Mouse (Mus musculus) splenic B cell, adult 2 months (primary cell): ENCODE measurements at regions not wholly inside any gene's neighbourhood (a gene's known extent, or its start where the extent isn't known, plus 50 kb on each side); places are given as distances from the start of the nearest gene placed in this dataset.
"Not testable (repeated sequence)": the region's sequence is repeated elsewhere in the genome, so short reads cannot be mapped to it uniquely, and the experiment has no call there.

Source experiments
- DNase-seq: peaks from one replicate; pipeline ENCODE4 v3.0.0-alpha.2; 2011; ENCODE audit warnings: low read depth, low spot score
- H3K27me3 ChIP-seq: 2 replicates; pipeline ENCODE4 v1.6.1; 2012; ENCODE audit warnings: mild to moderate bottlenecking, low read length, moderate library complexity, mixed read lengths; ENCODE audit not compliant: control insufficient read depth, poor library complexity, insufficient read depth, severe bottlenecking
- H3K36me3 ChIP-seq: 2 replicates; pipeline ENCODE4 v1.6.1; 2012; ENCODE audit warnings: mild to moderate bottlenecking, low read length, moderate library complexity, mixed read lengths; ENCODE audit not compliant: control insufficient read depth, poor library complexity, insufficient read depth, severe bottlenecking

- no peaks in the 10 kb centered on the region for H3K36me3 ChIP-seq
- H3K27me3 ChIP-seq = no peaks in the 10 kb centered on the region
- no peak for DNase-seq
Measured at GRCm38 (mm10) chr17:9200386-9200785, 212.3 kb downstream of the 1700010I14Rik start.

DNA sequence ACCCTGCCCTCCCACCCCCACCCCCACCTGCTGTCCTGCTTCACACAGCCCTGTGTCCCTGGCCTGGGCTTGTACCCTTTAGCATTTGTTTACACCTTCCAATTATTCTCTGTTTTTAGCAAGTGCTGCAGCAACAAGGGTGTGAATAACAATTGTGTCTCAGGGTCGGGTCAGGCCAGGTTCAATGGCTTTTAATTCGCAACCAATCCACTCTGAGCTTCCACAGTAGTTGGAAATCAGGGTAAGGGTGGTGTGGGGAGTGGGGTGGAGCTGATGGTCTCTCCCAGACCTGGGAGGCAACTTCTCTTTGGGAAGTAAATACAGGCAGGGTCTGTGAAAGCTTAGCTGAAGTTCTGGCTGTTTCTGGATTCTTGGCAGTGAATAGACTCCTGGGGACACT is 214.4 kb downstream of the 1700010I14Rik start:
- no peaks in the 10 kb centered on the region for H3K27me3 ChIP-seq
- DNase-seq = no peak
- H3K36me3 ChIP-seq = no peaks in the 10 kb centered on the region

GRCm38 (mm10) chr17:9210626-9211025 is 211.2 kb upstream of the Gm17728 start:
- no peaks in the 10 kb centered on the region for H3K27me3 ChIP-seq
- DNase-seq = no peak
- no peaks in the 10 kb centered on the region for H3K36me3 ChIP-seq

DNA sequence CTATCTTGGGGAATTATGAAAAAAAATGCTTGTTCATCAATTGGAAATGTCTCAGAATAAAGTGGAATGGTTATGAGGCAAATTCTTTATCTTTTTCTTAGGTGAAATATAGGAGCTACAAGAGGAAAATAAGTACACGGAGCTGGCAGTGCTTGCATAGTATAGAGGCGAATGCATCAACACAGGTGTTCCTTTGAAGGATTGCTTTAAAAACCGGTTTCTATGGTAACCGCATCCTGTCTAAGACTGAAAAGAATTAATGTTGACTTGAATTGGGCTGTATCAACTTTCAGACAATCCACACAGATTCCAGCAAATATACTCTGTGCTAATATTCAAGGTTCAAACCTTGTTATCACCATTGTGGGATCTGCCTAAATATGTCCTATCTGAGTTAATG is 198.8 kb upstream of the Gm17728 start:
- DNase-seq = no peak
- Histone ChIP-seq H3K27me3 (no peaks in the 10 kb centered on the region), H3K36me3 (no peaks in the 10 kb centered on the region)

GRCm38 (mm10) chr17:9227872-9228575 is 193.8 kb upstream of the Gm17728 start:
- H3K27me3 ChIP-seq = no peaks in the 10 kb centered on the region
- H3K36me3 ChIP-seq = no peaks in the 10 kb centered on the region
- DNase-seq = no peak

DNA sequence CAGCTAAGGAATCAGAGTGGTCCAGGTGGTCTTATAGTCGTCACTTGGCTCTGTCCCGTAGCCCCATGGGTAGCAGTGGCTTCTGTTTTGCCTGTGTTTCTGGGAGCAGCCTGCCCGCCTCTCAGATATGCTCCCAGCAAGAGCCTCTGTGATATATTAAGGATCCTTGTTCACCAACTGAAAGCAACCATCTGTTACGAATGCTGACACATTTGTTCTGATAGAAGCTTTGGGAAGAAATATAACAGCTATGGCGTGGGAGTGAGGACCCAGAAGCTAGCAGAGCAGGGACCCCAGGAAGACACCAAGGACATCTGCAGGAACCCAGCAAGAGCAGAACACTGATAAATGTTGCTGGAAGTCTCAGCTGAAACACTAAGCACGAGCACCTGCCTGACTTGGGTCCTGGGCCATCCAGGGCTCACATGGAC is 186.7 kb upstream of the Gm17728 start:
- Histone ChIP-seq H3K36me3 (no peaks in the 10 kb centered on the region), H3K27me3 (no peaks in the 10 kb centered on the region)
- DNase-seq = no peak

DNA sequence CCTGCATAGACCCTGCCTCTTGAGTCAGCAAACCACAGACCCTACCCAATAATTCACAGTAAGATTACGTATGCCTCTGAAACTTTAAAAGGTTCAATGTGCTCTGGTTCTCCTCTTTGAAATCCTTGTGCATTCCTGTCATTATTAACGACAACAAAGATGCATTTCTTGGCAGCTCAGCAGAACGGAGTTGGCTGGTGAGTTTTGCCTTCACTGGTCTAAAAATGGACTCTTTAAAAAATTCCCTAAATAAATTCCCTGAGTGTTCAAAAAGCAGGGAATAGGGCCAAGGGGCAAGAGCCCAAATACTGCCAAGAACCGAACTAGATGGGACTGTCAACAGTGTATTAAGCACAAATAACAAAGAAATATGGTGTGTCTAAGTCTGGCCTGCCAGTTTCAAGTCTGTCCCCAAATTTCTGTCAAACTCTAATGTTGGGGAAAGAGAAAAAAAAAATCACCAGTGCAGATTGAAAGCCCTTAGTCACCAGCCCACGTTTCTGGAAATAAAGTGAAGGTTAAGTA is 163.2 kb upstream of the Gm17728 start:
- Histone ChIP-seq H3K27me3 (no peaks in the 10 kb centered on the region), H3K36me3 (no peaks in the 10 kb centered on the region)
- no peak for DNase-seq

- DNase-seq = no peak
- no peaks in the 10 kb centered on the region for H3K27me3 ChIP-seq
Measured at GRCm38 (mm10) chr17:9268776-9269175, 153.1 kb upstream of the Gm17728 start.

DNA sequence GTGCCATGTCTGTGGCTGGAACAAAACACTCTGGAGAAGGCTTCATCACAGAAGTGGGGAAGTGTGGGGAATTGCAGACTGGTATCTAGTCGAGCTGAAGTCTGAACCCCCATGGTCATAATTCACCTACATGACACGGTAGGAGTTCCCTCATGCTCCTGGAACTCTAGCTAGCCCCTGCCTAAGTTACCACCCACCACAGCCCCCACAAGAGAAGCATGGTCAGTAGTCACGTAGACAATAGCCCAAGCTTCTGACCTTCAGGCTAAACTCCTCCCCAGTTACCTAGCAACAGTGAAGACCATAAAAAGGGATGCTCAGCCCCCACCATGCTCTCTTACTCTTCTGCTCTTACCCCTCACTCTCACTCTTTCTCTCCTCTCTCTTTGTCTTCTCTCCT is 143.8 kb upstream of the Gm17728 start:
- H3K27me3 ChIP-seq, H3K36me3 ChIP-seq, DNase-seq: not testable (repeated sequence)

More at GRCm38 (mm10) chr17:9268776-9269175, 153.1 kb upstream of the Gm17728 start:
- H3K36me3 ChIP-seq = no peaks in the 10 kb centered on the region

GRCm38 (mm10) chr17:9279481-9279880 is 142.4 kb upstream of the Gm17728 start:
- Histone ChIP-seq H3K36me3 (no peaks in the 10 kb centered on the region), H3K27me3 (no peaks in the 10 kb centered on the region)
- DNase-seq = no peak

GRCm38 (mm10) chr17:9281891-9282290 is 140.0 kb upstream of the Gm17728 start:
- DNase-seq = no peak
- Histone ChIP-seq H3K36me3 (no peaks in the 10 kb centered on the region), H3K27me3 (no peaks in the 10 kb centered on the region)

DNA sequence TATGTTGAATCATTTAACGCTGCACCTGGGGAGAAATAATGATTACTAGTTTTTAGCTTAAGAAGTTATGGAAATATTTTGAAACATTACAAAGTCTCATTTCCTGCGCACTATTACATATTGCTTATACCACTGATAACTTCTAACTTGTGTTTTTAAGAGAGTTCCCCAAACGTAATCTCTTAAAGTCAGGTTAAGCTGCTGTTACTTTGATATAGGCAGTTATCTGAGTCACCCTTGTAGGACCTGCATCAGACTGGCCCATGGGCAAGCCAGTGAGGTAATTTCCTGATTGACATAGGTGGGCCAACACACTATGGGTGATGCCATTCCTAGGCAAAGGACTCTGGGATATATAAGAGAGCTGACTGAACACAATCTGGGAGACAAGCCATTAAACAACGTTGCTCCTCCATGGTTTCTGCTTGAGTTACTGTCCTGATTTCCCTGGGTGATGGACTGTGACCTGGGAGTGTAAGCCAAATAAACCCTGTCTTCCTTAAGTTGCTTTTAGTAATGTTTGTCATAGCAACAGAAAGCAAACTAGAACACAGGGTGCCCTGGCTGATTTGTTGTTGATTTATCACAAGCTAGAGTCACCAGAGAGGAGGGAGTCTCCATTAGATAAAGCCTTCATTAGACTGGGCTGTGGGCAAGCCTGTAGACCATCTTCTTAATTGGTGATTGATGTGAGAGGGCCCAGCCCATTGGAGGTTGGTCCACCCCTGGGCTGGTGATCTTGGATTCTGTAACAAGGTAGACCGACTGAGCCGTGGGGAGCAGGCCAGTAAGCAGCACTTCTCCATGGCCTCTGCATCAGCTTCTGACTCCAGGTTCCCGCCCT is 139.3 kb upstream of the Gm17728 start:
- no peaks in the 10 kb centered on the region for H3K36me3 ChIP-seq
- H3K27me3 ChIP-seq = no peaks in the 10 kb centered on the region
- no peak for DNase-seq

DNA sequence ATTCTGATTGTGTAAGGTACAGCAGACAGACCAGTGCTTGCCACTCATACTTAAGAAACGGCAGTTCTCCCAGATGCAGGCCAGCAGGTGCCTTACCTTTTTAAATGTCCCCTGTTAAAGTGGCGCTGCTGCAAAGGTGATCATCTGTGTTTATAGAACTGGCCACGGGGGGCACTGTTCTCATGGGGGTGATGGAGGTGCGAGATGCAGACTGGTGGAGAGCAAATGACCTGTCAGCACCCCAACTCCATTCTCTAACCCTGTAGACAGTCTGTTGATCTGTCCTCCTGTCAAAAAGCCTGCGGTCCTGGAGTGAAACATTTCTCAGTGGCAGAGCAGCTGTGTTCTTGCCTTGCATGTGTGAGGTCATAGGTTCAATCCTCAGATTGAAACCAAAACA is 135.4 kb upstream of the Gm17728 start:
- DNase-seq = no peak
- Histone ChIP-seq H3K27me3 (no peaks in the 10 kb centered on the region), H3K36me3 (no peaks in the 10 kb centered on the region)

GRCm38 (mm10) chr17:9286834-9287233 is 135.0 kb upstream of the Gm17728 start:
- DNase-seq = no peak
- H3K27me3 ChIP-seq = no peaks in the 10 kb centered on the region
- H3K36me3 ChIP-seq = no peaks in the 10 kb centered on the region

GRCm38 (mm10) chr17:9287682-9288081 is 134.2 kb upstream of the Gm17728 start:
- Histone ChIP-seq H3K27me3 (no peaks in the 10 kb centered on the region), H3K36me3 (no peaks in the 10 kb centered on the region)
- no peak for DNase-seq
